ENCODE assay signal across 17 mouse cellular contexts in the genomic region with DNA sequence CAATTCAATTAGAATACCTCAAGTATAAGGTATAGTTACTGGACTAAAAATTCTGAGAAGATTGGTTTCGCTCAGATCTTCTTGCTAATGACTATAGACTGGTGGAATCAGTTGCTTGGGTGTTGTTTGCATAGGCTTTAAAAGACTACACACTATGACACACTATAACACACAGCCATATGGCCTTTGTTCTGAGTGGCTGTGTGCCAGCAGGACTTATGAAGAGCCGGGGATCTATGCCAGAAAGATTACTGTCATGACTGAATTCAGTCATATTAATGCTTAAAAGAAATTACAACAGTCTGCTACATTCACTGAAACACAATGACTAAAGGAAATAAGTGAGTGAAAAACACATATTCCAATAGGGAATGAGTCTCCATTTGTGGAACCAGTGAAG.
DNase-seq lines count a peak whose midpoint lies in the region; ATAC-seq and TF ChIP-seq lines count a peak whose summit lies in the region.
"Had no signal": no experiment of that assay in that cellular context is flagged by ENCODE, and none has a peak within 500 bp of the region (broad histone marks: within the 10 kb centered on the region; RNA-seq: fewer than 3 reads in every experiment).

No protein-coding gene starts in this region.

- H3K4me1 ChIP-seq in forebrain, embryonic 14.5 days (ENCODE audit: control insufficient read depth, insufficient read depth, low read length): no peaks in the 10 kb centered on the region
- H3K4me1 ChIP-seq in forebrain, embryonic 12.5 days: no peaks in the 10 kb centered on the region
- H3K4me1 ChIP-seq in lung, embryonic 14.5 days (ENCODE audit: insufficient read depth): no peaks in the 10 kb centered on the region
- no peaks in the 10 kb centered on the region; the same call in none of the 2 replicates for H3K4me1 ChIP-seq in forebrain, embryonic 16.5 days (replicated peaks; ENCODE audit: control insufficient read depth, insufficient read depth, low read length)
- H3K4me1 ChIP-seq: heart, embryonic 15.5 days; limb, embryonic 12.5 days; neural tube, embryonic 12.5 days had no signal

- no peaks in the 10 kb centered on the region for H3K27me3 ChIP-seq in forebrain, embryonic 14.5 days (replicated peaks; ENCODE audit: control insufficient read depth, insufficient read depth, low read length)
- no peaks in the 10 kb centered on the region for H3K27me3 ChIP-seq in forebrain, embryonic 12.5 days
- no peaks in the 10 kb centered on the region for H3K27me3 ChIP-seq in lung, embryonic 14.5 days (ENCODE audit: insufficient read depth, low read length)
- H3K27me3 ChIP-seq in forebrain, embryonic 16.5 days (replicated peaks; ENCODE audit: control insufficient read depth, insufficient read depth, low read length): no peaks in the 10 kb centered on the region
- H3K27me3 ChIP-seq: heart, embryonic 15.5 days; limb, embryonic 12.5 days; neural tube, embryonic 12.5 days had no signal

- no peaks in the 10 kb centered on the region for H3K36me3 ChIP-seq in forebrain, embryonic 14.5 days (ENCODE audit: control insufficient read depth, insufficient read depth, low read length)
- H3K36me3 ChIP-seq in forebrain, embryonic 12.5 days (replicated peaks): no peaks in the 10 kb centered on the region
- no peaks in the 10 kb centered on the region for H3K36me3 ChIP-seq in lung, embryonic 14.5 days (ENCODE audit: insufficient read depth)
- no peaks in the 10 kb centered on the region for H3K36me3 ChIP-seq in forebrain, embryonic 16.5 days (ENCODE audit: control insufficient read depth, insufficient read depth)
- H3K36me3 ChIP-seq: heart, embryonic 15.5 days; limb, embryonic 12.5 days; neural tube, embryonic 12.5 days had no signal

- no peak overlapping the region for H3K9ac ChIP-seq in forebrain, embryonic 14.5 days (ENCODE audit: low read length)
- no peak overlapping the region for H3K9ac ChIP-seq in forebrain, embryonic 12.5 days
- H3K9ac ChIP-seq in lung, embryonic 14.5 days: no peak overlapping the region
- no peak overlapping the region for H3K9ac ChIP-seq in forebrain, embryonic 16.5 days (replicated peaks; ENCODE audit: low read depth, low read length)
- H3K9ac ChIP-seq: heart, embryonic 15.5 days; limb, embryonic 12.5 days; neural tube, embryonic 12.5 days had no signal

- no peak for TF ChIP-seq CTCF in lung, embryonic 14.5 days (IDR thresholded peaks at IDR 0.05; ENCODE audit: low read depth)

- peak; percentile 88; the same call in 1 of the 2 replicates for ATAC-seq in forebrain, embryonic 14.5 days
- no peak for ATAC-seq in forebrain, embryonic 12.5 days (ENCODE audit: low FRiP score)
- peak; percentile 58; the same call in 1 of the 2 replicates for ATAC-seq in lung, embryonic 14.5 days (ENCODE audit: insufficient read depth)
- ATAC-seq in forebrain, embryonic 16.5 days: peak; percentile 72
- ATAC-seq: CD4-positive, CD25-positive, alpha-beta regulatory T cell, adult 4 months had no signal

- H3K27ac ChIP-seq in forebrain, embryonic 14.5 days (ENCODE audit: low read depth, low read length): no peak overlapping the region
- H3K27ac ChIP-seq in forebrain, embryonic 12.5 days: no peak overlapping the region
- H3K27ac ChIP-seq in lung, embryonic 14.5 days (ENCODE audit: low read depth): no peak overlapping the region
- H3K27ac ChIP-seq in forebrain, embryonic 16.5 days (ENCODE audit: low read length): no peak overlapping the region
- H3K27ac ChIP-seq: heart, embryonic 15.5 days; limb, embryonic 12.5 days; neural tube, embryonic 12.5 days had no signal

- no peak overlapping the region for H3K4me3 ChIP-seq in forebrain, embryonic 14.5 days (ENCODE audit: low read depth, low read length)
- H3K4me3 ChIP-seq in forebrain, embryonic 12.5 days (replicated peaks): no peak overlapping the region
- H3K4me3 ChIP-seq in lung, embryonic 14.5 days (ENCODE audit: low read depth, low read length): no peak overlapping the region
- no peak overlapping the region for H3K4me3 ChIP-seq in forebrain, embryonic 16.5 days (replicated peaks; ENCODE audit: low read length)
- H3K4me3 ChIP-seq: erythroblast, embryonic 14.5 days; heart, embryonic 15.5 days; limb, embryonic 12.5 days; neural tube, embryonic 12.5 days had no signal

- peak; percentile 85 for DNase-seq in forebrain, embryonic 14.5 days (ENCODE audit: low spot score)
- peak; percentile 86 for DNase-seq in lung, embryonic 14.5 days
- DNase-seq in lung, postnatal 10 days: no peak
- DNase-seq in adipocyte (ENCODE audit: low spot score): peak; percentile 66
- DNase-seq in urinary bladder, postnatal 14 days (ENCODE audit: low spot score): no peak
- DNase-seq: adrenal gland, postnatal 25 days; embryo, embryonic 11 days; kidney, adult 8-10 months; kidney, postnatal 4 days; thymus, adult 2 months had no signal

- no peaks in the 10 kb centered on the region for H3K9me3 ChIP-seq in forebrain, embryonic 14.5 days (replicated peaks; ENCODE audit: control insufficient read depth, low read length)
- no peaks in the 10 kb centered on the region for H3K9me3 ChIP-seq in forebrain, embryonic 12.5 days
- no peaks in the 10 kb centered on the region for H3K9me3 ChIP-seq in lung, embryonic 14.5 days (ENCODE audit: low read depth, low read length)
- H3K9me3 ChIP-seq in forebrain, embryonic 16.5 days (ENCODE audit: control insufficient read depth, low read length): no peaks in the 10 kb centered on the region
- H3K9me3 ChIP-seq: heart, embryonic 15.5 days; limb, embryonic 12.5 days; neural tube, embryonic 12.5 days had no signal

- H3K4me2 ChIP-seq in forebrain, embryonic 14.5 days (ENCODE audit: low read length): no peak overlapping the region
- H3K4me2 ChIP-seq in forebrain, embryonic 12.5 days: no peak overlapping the region
- no peak overlapping the region for H3K4me2 ChIP-seq in lung, embryonic 14.5 days
- no peak overlapping the region for H3K4me2 ChIP-seq in forebrain, embryonic 16.5 days (ENCODE audit: low read length)
- H3K4me2 ChIP-seq: heart, embryonic 15.5 days; limb, embryonic 12.5 days; neural tube, embryonic 12.5 days had no signal

- WGBS in forebrain, embryonic 14.5 days: 55% methylated on average over 2 of the region's 2 CpGs
- WGBS in forebrain, embryonic 12.5 days: 86% methylated on average over 2 of the region's 2 CpGs
- WGBS in lung, embryonic 14.5 days: 50% methylated on average over 2 of the region's 2 CpGs
- WGBS in forebrain, embryonic 16.5 days: 44% methylated on average over 2 of the region's 2 CpGs

Comparison
In these comparisons a context has a peak if more than half of its experiments do, and no peak if none do; other contexts are left out.
1. DNase-seq: peak in forebrain, embryonic 14.5 days (single experiment), lung, embryonic 14.5 days (single experiment) and adipocyte (single experiment); none in lung, postnatal 10 days (single experiment) and urinary bladder, postnatal 14 days (single experiment).